Comparison of ENCODE assay signal across 23 mouse cellular contexts in genomic region chr6:137760966-137761365, GRCm38 (mm10). TPM values are rescaled to one million over a fixed set of nuclear protein-coding genes. Genes with fewer than 3 reads are reported as not detected.
DNase-seq lines count a peak whose midpoint lies in the region; ATAC-seq and TF ChIP-seq lines count a peak whose summit lies in the region.
"Had no signal": no experiment of that assay in that cellular context is flagged by ENCODE, and none has a peak within 500 bp of the region (broad histone marks: within the 10 kb centered on the region; RNA-seq: fewer than 3 reads in every experiment).

No protein-coding gene starts in this region.

- no peak for ATAC-seq in forebrain, embryonic 13.5 days
- ATAC-seq in hindbrain, postnatal 0 days, result no peak
- no peak for ATAC-seq in hindbrain, embryonic 14.5 days (ENCODE audit: low FRiP score)
- ATAC-seq in midbrain, embryonic 11.5 days (ENCODE audit: low FRiP score), result no peak
- no peak for ATAC-seq in midbrain, embryonic 13.5 days
- ATAC-seq in midbrain, postnatal 0 days (ENCODE audit: low FRiP score), result no peak
- ATAC-seq: CD4-positive, CD25-positive, alpha-beta regulatory T cell, adult 4 months had no signal

- peaks cover 31% of the 10 kb centered on the region for H3K4me1 ChIP-seq in forebrain, embryonic 10.5 days
- peaks cover 5% of the 10 kb centered on the region; the same call in 1 of the 2 replicates for H3K4me1 ChIP-seq in forebrain, embryonic 13.5 days
- no peaks in the 10 kb centered on the region for H3K4me1 ChIP-seq in hindbrain, postnatal 0 days (ENCODE audit: insufficient read depth, low read length)
- no peaks in the 10 kb centered on the region for H3K4me1 ChIP-seq in hindbrain, embryonic 14.5 days (replicated peaks; ENCODE audit: control insufficient read depth, insufficient read depth, low read length)
- H3K4me1 ChIP-seq in midbrain, embryonic 11.5 days (ENCODE audit: control insufficient read depth, insufficient read depth, low read length), result peaks cover 7% of the 10 kb centered on the region; the same call in 1 of the 2 replicates
- H3K4me1 ChIP-seq in midbrain, embryonic 13.5 days (replicated peaks), result peaks cover 14% of the 10 kb centered on the region
- no peaks in the 10 kb centered on the region for H3K4me1 ChIP-seq in midbrain, postnatal 0 days (ENCODE audit: insufficient read depth, low read length)
- peaks cover 30% of the 10 kb centered on the region for H3K4me1 ChIP-seq in embryonic facial prominence, embryonic 10.5 days

- no peak overlapping the region for H3K27ac ChIP-seq in forebrain, embryonic 10.5 days
- H3K27ac ChIP-seq in forebrain, embryonic 13.5 days, result no peak overlapping the region
- no peak overlapping the region for H3K27ac ChIP-seq in hindbrain, postnatal 0 days
- H3K27ac ChIP-seq in hindbrain, embryonic 14.5 days, result no peak overlapping the region
- H3K27ac ChIP-seq in midbrain, embryonic 11.5 days (ENCODE audit: low read depth, low read length), result no peak overlapping the region
- H3K27ac ChIP-seq in midbrain, embryonic 13.5 days, result no peak overlapping the region
- H3K27ac ChIP-seq in midbrain, postnatal 0 days (ENCODE audit: low read depth, low read length), result no peak overlapping the region
- no peak overlapping the region for H3K27ac ChIP-seq in embryonic facial prominence, embryonic 10.5 days (replicated peaks)
- H3K27ac ChIP-seq: left cerebral cortex, adult 2 months; limb, embryonic 13.5 days; liver, embryonic 15.5 days; stomach, postnatal 0 days had no signal

- 94% methylated on average over 15 of the region's 15 CpGs for whole genome bisulfite sequencing in forebrain, embryonic 10.5 days
- 57% methylated on average over 15 of the region's 15 CpGs for WGBS in forebrain, embryonic 13.5 days
- WGBS in hindbrain, postnatal 0 days, result 67% methylated on average over 15 of the region's 15 CpGs
- 76% methylated on average over 15 of the region's 15 CpGs for WGBS in hindbrain, embryonic 14.5 days
- 91% methylated on average over 15 of the region's 15 CpGs for WGBS in midbrain, embryonic 11.5 days
- 64% methylated on average over 15 of the region's 15 CpGs for whole genome bisulfite sequencing in midbrain, embryonic 13.5 days
- 51% methylated on average over 15 of the region's 15 CpGs for WGBS in midbrain, postnatal 0 days
- WGBS in embryonic facial prominence, embryonic 10.5 days, result 87% methylated on average over 15 of the region's 15 CpGs

- H3K9ac ChIP-seq in forebrain, embryonic 13.5 days, result no peak overlapping the region
- no peak overlapping the region for H3K9ac ChIP-seq in hindbrain, postnatal 0 days (replicated peaks; ENCODE audit: low read length)
- no peak overlapping the region for H3K9ac ChIP-seq in hindbrain, embryonic 14.5 days
- H3K9ac ChIP-seq in midbrain, embryonic 11.5 days (ENCODE audit: low read length), result no peak overlapping the region
- no peak overlapping the region for H3K9ac ChIP-seq in midbrain, embryonic 13.5 days (replicated peaks)
- H3K9ac ChIP-seq in midbrain, postnatal 0 days (replicated peaks; ENCODE audit: low read length, poor library complexity, severe bottlenecking), result no peak overlapping the region
- H3K9ac ChIP-seq: limb, embryonic 13.5 days; liver, embryonic 15.5 days had no signal

- DNase-seq in forebrain, embryonic 10.5 days (ENCODE audit: extremely low spot score, low spot score), result peak; percentile 8
- peak; percentile 6 for DNase-seq in hindbrain, postnatal 0 days (ENCODE audit: low spot score)
- no peak for DNase-seq in hindbrain, embryonic 14.5 days (ENCODE audit: low spot score)
- DNase-seq in midbrain, embryonic 11.5 days (ENCODE audit: low spot score, missing footprints), result peak; percentile 67
- DNase-seq in midbrain, postnatal 0 days (ENCODE audit: low spot score), result peak; percentile 13
- DNase-seq in embryonic facial prominence, embryonic 10.5 days (ENCODE audit: low spot score), result no peak
- DNase-seq: adrenal gland, postnatal 36 days; cerebellum, adult 9-11 months; gastrocnemius, postnatal 25 days; heart, postnatal 14 days; kidney, adult 18-20 months; kidney, postnatal 10 days; lung, postnatal 14 days; thymus, postnatal 14 days had no signal

- no peak overlapping the region for H3K4me3 ChIP-seq in forebrain, embryonic 10.5 days
- no peak overlapping the region for H3K4me3 ChIP-seq in forebrain, embryonic 13.5 days
- no peak overlapping the region for H3K4me3 ChIP-seq in hindbrain, postnatal 0 days (ENCODE audit: low read length)
- H3K4me3 ChIP-seq in hindbrain, embryonic 14.5 days (replicated peaks; ENCODE audit: low read length), result no peak overlapping the region
- H3K4me3 ChIP-seq in midbrain, embryonic 11.5 days (ENCODE audit: low read depth, low read length), result no peak overlapping the region
- H3K4me3 ChIP-seq in midbrain, embryonic 13.5 days (replicated peaks), result no peak overlapping the region
- H3K4me3 ChIP-seq in midbrain, postnatal 0 days (ENCODE audit: low read depth, low read length), result no peak overlapping the region
- no peak overlapping the region for H3K4me3 ChIP-seq in embryonic facial prominence, embryonic 10.5 days
- H3K4me3 ChIP-seq: left cerebral cortex, adult 2 months; limb, embryonic 13.5 days; liver, embryonic 15.5 days had no signal

- peaks cover 4% of the 10 kb centered on the region; the same call in 1 of the 2 replicates for H3K36me3 ChIP-seq in forebrain, embryonic 10.5 days (replicated peaks)
- no peaks in the 10 kb centered on the region for H3K36me3 ChIP-seq in forebrain, embryonic 13.5 days (ENCODE audit: poor library complexity, severe bottlenecking)
- H3K36me3 ChIP-seq in hindbrain, postnatal 0 days (ENCODE audit: insufficient read depth, low read length), result no peaks in the 10 kb centered on the region
- no peaks in the 10 kb centered on the region for H3K36me3 ChIP-seq in hindbrain, embryonic 14.5 days (replicated peaks; ENCODE audit: control insufficient read depth, insufficient read depth)
- no peaks in the 10 kb centered on the region for H3K36me3 ChIP-seq in midbrain, embryonic 11.5 days (ENCODE audit: control insufficient read depth, insufficient read depth, low read length)
- H3K36me3 ChIP-seq in midbrain, embryonic 13.5 days, result no peaks in the 10 kb centered on the region
- H3K36me3 ChIP-seq in midbrain, postnatal 0 days (ENCODE audit: insufficient read depth, low read length), result no peaks in the 10 kb centered on the region
- H3K36me3 ChIP-seq in embryonic facial prominence, embryonic 10.5 days (replicated peaks), result no peaks in the 10 kb centered on the region
- H3K36me3 ChIP-seq: limb, embryonic 13.5 days; liver, embryonic 15.5 days had no signal

- H3K27me3 ChIP-seq in forebrain, embryonic 10.5 days (ENCODE audit: poor library complexity, severe bottlenecking), result no peaks in the 10 kb centered on the region
- no peaks in the 10 kb centered on the region for H3K27me3 ChIP-seq in forebrain, embryonic 13.5 days
- H3K27me3 ChIP-seq in hindbrain, postnatal 0 days (ENCODE audit: insufficient read depth, low read length), result no peaks in the 10 kb centered on the region
- H3K27me3 ChIP-seq in hindbrain, embryonic 14.5 days (ENCODE audit: control insufficient read depth, insufficient read depth, low read length), result no peaks in the 10 kb centered on the region
- H3K27me3 ChIP-seq in midbrain, embryonic 11.5 days (ENCODE audit: control insufficient read depth, insufficient read depth, low read length), result no peaks in the 10 kb centered on the region
- no peaks in the 10 kb centered on the region for H3K27me3 ChIP-seq in midbrain, embryonic 13.5 days
- H3K27me3 ChIP-seq in midbrain, postnatal 0 days (ENCODE audit: insufficient read depth, low read length), result no peaks in the 10 kb centered on the region
- H3K27me3 ChIP-seq in embryonic facial prominence, embryonic 10.5 days (replicated peaks; ENCODE audit: low read depth, poor library complexity, severe bottlenecking), result no peaks in the 10 kb centered on the region
- H3K27me3 ChIP-seq: limb, embryonic 13.5 days; liver, embryonic 15.5 days had no signal

- no peaks in the 10 kb centered on the region for H3K9me3 ChIP-seq in forebrain, embryonic 10.5 days
- no peaks in the 10 kb centered on the region for H3K9me3 ChIP-seq in forebrain, embryonic 13.5 days (replicated peaks)
- H3K9me3 ChIP-seq in hindbrain, postnatal 0 days (ENCODE audit: low read length), result no peaks in the 10 kb centered on the region
- no peaks in the 10 kb centered on the region for H3K9me3 ChIP-seq in hindbrain, embryonic 14.5 days (ENCODE audit: control insufficient read depth, low read length)
- H3K9me3 ChIP-seq in midbrain, embryonic 11.5 days (ENCODE audit: control insufficient read depth, low read length), result no peaks in the 10 kb centered on the region
- no peaks in the 10 kb centered on the region for H3K9me3 ChIP-seq in midbrain, embryonic 13.5 days
- H3K9me3 ChIP-seq in midbrain, postnatal 0 days (ENCODE audit: low read length), result no peaks in the 10 kb centered on the region
- H3K9me3 ChIP-seq in embryonic facial prominence, embryonic 10.5 days, result no peaks in the 10 kb centered on the region
- H3K9me3 ChIP-seq: G1E; limb, embryonic 13.5 days; liver, embryonic 15.5 days had no signal

- TF ChIP-seq CTCF in hindbrain, postnatal 0 days (IDR thresholded peaks at IDR 0.05; ENCODE audit: low read depth), result no peak
- no peak for TF ChIP-seq CTCF in midbrain, postnatal 0 days (IDR thresholded peaks at IDR 0.05)

- no peak overlapping the region; the same call in 1 of the 2 replicates for H3K4me2 ChIP-seq in forebrain, embryonic 13.5 days
- peak overlapping the region; percentile 14 for H3K4me2 ChIP-seq in hindbrain, postnatal 0 days (ENCODE audit: low read depth, low read length)
- no peak overlapping the region for H3K4me2 ChIP-seq in hindbrain, embryonic 14.5 days (replicated peaks)
- no peak overlapping the region for H3K4me2 ChIP-seq in midbrain, embryonic 11.5 days
- H3K4me2 ChIP-seq in midbrain, embryonic 13.5 days (replicated peaks), result no peak overlapping the region
- H3K4me2 ChIP-seq in midbrain, postnatal 0 days (ENCODE audit: low read depth, low read length, poor library complexity, severe bottlenecking), result peak overlapping the region; percentile 29
- H3K4me2 ChIP-seq: heart, embryonic 11.5 days; limb, embryonic 13.5 days; liver, embryonic 15.5 days had no signal

RNA-seq across cellular contexts. Expression of gene Dera, which starts 6.6 kb away (rescaled TPM):
- 67.2 and 69.5 TPM in 2 replicates for polyA plus RNA-seq in forebrain, embryonic 10.5 days (2016; fragmentation: Nextera tagmentation; extraction: Ambion mirVana)
- polyA plus RNA-seq in forebrain, embryonic 13.5 days (2015; fragmentation: Nextera tagmentation; extraction: Ambion mirVana), result 19.0 and 20.1 TPM in 2 replicates
- 9.1 and 12.1 TPM in 2 replicates for total RNA-seq in hindbrain, postnatal 0 days (2014; rRNA removed)
- 17.9 and 19.4 TPM in 2 replicates for polyA plus RNA-seq in hindbrain, postnatal 0 days (2015; fragmentation: Nextera tagmentation; extraction: Ambion mirVana)
- polyA plus RNA-seq in hindbrain, embryonic 14.5 days (2014; fragmentation: Nextera tagmentation; extraction: Ambion mirVana), result 12.5 and 12.9 TPM in 2 replicates
- polyA plus RNA-seq in midbrain, embryonic 11.5 days (2014; fragmentation: Nextera tagmentation; extraction: Ambion mirVana), result 59.9 and 64.0 TPM in 2 replicates
- polyA plus RNA-seq in midbrain, embryonic 13.5 days (2015; fragmentation: Nextera tagmentation; extraction: Ambion mirVana), result 19.1 and 19.7 TPM in 2 replicates
- 7.3 and 8.7 TPM in 2 replicates for total RNA-seq in midbrain, postnatal 0 days (2014; rRNA removed)
- polyA plus RNA-seq in midbrain, postnatal 0 days (2015; fragmentation: Nextera tagmentation; extraction: Ambion mirVana), result 14.2 and 15.6 TPM in 2 replicates
- polyA plus RNA-seq in embryonic facial prominence, embryonic 10.5 days (2016; fragmentation: Nextera tagmentation; extraction: Ambion mirVana), result 72.3 and 80.2 TPM in 2 replicates

RNA-seq across cellular contexts. Expression of gene Strap, which starts 26.1 kb away (rescaled TPM):
- 240 and 241 TPM in 2 replicates for polyA plus RNA-seq in forebrain, embryonic 10.5 days (2016; fragmentation: Nextera tagmentation; extraction: Ambion mirVana)
- polyA plus RNA-seq in forebrain, embryonic 13.5 days (2015; fragmentation: Nextera tagmentation; extraction: Ambion mirVana), result 194 and 206 TPM in 2 replicates
- total RNA-seq in hindbrain, postnatal 0 days (2014; rRNA removed), result 79.0 and 86.6 TPM in 2 replicates
- 168 TPM in 2 replicates for polyA plus RNA-seq in hindbrain, postnatal 0 days (2015; fragmentation: Nextera tagmentation; extraction: Ambion mirVana)
- polyA plus RNA-seq in hindbrain, embryonic 14.5 days (2014; fragmentation: Nextera tagmentation; extraction: Ambion mirVana), result 177 and 191 TPM in 2 replicates
- 259 and 280 TPM in 2 replicates for polyA plus RNA-seq in midbrain, embryonic 11.5 days (2014; fragmentation: Nextera tagmentation; extraction: Ambion mirVana)
- 172 and 189 TPM in 2 replicates for polyA plus RNA-seq in midbrain, embryonic 13.5 days (2015; fragmentation: Nextera tagmentation; extraction: Ambion mirVana)
- total RNA-seq in midbrain, postnatal 0 days (2014; rRNA removed), result 80.9 and 105 TPM in 2 replicates
- polyA plus RNA-seq in midbrain, postnatal 0 days (2015; fragmentation: Nextera tagmentation; extraction: Ambion mirVana), result 164 and 166 TPM in 2 replicates
- 221 and 223 TPM in 2 replicates for polyA plus RNA-seq in embryonic facial prominence, embryonic 10.5 days (2016; fragmentation: Nextera tagmentation; extraction: Ambion mirVana)

Comparison
In these comparisons a context has a peak if more than half of its experiments do, and no peak if none do; other contexts are left out.
1. DNase-seq: peak in forebrain, embryonic 10.5 days (single experiment), hindbrain, postnatal 0 days (single experiment), midbrain, embryonic 11.5 days (single experiment) and midbrain, postnatal 0 days (single experiment); none in hindbrain, embryonic 14.5 days (single experiment) and embryonic facial prominence, embryonic 10.5 days (single experiment).
2. H3K4me2 ChIP-seq: peak in hindbrain, postnatal 0 days (single experiment) and midbrain, postnatal 0 days (single experiment); none in forebrain, embryonic 13.5 days (single experiment), hindbrain, embryonic 14.5 days (single experiment), midbrain, embryonic 11.5 days (single experiment) and midbrain, embryonic 13.5 days (single experiment).